Mouse (Mus musculus) lung, postnatal 0 days (tissue): ENCODE measurements around the gene Caml.

Experiments used
- CTCF ChIP-seq: IDR thresholded peaks from 2 replicates; pipeline ENCODE4 v1.5.1; 2016; ENCODE audit warnings: antibody characterized with exemption, mild to moderate bottlenecking
- EP300 ChIP-seq: IDR thresholded peaks from 2 replicates; pipeline ENCODE4 v1.6.1; 2016; ENCODE audit warnings: antibody characterized with exemption, mild to moderate bottlenecking, control low read depth

GRCm38 (mm10) chr13:55634639-55635127, 11.9 kb downstream of the Caml start, which contains the start of gene Ddx46:
- TF ChIP-seq EP300, result no peak
- peak; percentile 95 for TF ChIP-seq CTCF
